Mouse (Mus musculus) kidney, postnatal 0 days (tissue): Measurements from ENCODE around the gene Slc13a2. TPM values are rescaled to one million over a fixed set of nuclear protein-coding genes. Genes with fewer than 3 reads are reported as not detected.

Experiments
- ATAC-seq: fragments of 200-750 bp; cut with Nextera tagmentation; replicated peaks from 2 replicates; pipeline ENCODE4 v1.8.0; 2017; ENCODE audit warnings: low read depth, moderate number of reproducible peaks, moderate TSS enrichment, moderate library complexity; ENCODE audit not compliant: low FRiP score
- DNase-seq: peaks from one replicate; pipeline ENCODE4 v3.0.0-alpha.2; 2016; ENCODE audit warnings: low spot score
- H3K27ac ChIP-seq: fragments of 300-500 bp; sonication (generic); 2 replicates; pipeline ENCODE4 v1.5.1; 2014; ENCODE audit warnings: mild to moderate bottlenecking
- H3K27me3 ChIP-seq: fragments of 300-500 bp; sonication (generic); 2 replicates; pipeline ENCODE4 v1.6.1; 2014; ENCODE audit warnings: low read length, mixed read lengths; ENCODE audit not compliant: insufficient read depth
- H3K36me3 ChIP-seq: fragments of 300-500 bp; sonication (generic); 2 replicates; pipeline ENCODE4 v1.6.1; 2014; ENCODE audit warnings: low read length, mixed read lengths; ENCODE audit not compliant: insufficient read depth
- H3K4me1 ChIP-seq: fragments of 300-500 bp; sonication (generic); replicated peaks from 2 replicates; pipeline ENCODE4 v1.6.1; 2014; ENCODE audit warnings: antibody characterized with exemption, low read length, mixed read lengths; ENCODE audit not compliant: insufficient read depth
- H3K4me2 ChIP-seq: fragments of 300-500 bp; sonication (generic); 2 replicates; pipeline ENCODE4 v1.6.1; 2014; ENCODE audit warnings: mild to moderate bottlenecking, low read length, moderate library complexity, mixed read lengths
- H3K4me3 ChIP-seq: fragments of 300-500 bp; sonication (generic); replicated peaks from 2 replicates; pipeline ENCODE4 v1.5.1; 2014; ENCODE audit warnings: low read depth, low read length
- H3K9ac ChIP-seq: fragments of 300-500 bp; sonication (generic); 2 replicates; pipeline ENCODE4 v1.6.1; 2014; ENCODE audit warnings: low read depth, low read length
- H3K9me3 ChIP-seq: fragments of 300-500 bp; sonication (generic); replicated peaks from 2 replicates; pipeline ENCODE4 v1.6.1; 2016; ENCODE audit warnings: low read length, inconsistent platforms, mixed read lengths
- CTCF ChIP-seq: IDR thresholded peaks from 2 replicates; pipeline ENCODE4 v1.5.1; 2016; ENCODE audit warnings: antibody characterized with exemption, low read depth, mild to moderate bottlenecking, moderate library complexity
- WGBS: fragments of 180-500 bp; shearing (Covaris S2); extraction: QIAGEN DNeasy Blood & Tissue Kit; methylation state at CpG from one replicate; pipeline ENCODE4 v1.1.7; 2014; 5-methylcytosine and 5-hydroxymethylcytosine counted together
- polyA plus RNA-seq: library from polyadenylated mRNA; unstranded; fragments of >200 nt; fragmentation: Nextera tagmentation; extraction: Ambion mirVana; gene quantifications from 2 replicates; pipeline ENCODE4 v1.2.1, GENCODE M21; 2015

The Slc13a2 gene
- polyA plus RNA-seq, 1 experiment from 2014 or later = 6.6 TPM

GRCm38 (mm10) chr11:78455308-78455707 is 33.3 kb upstream of the Slc13a2 start:
- no peaks in the 10 kb centered on the region for H3K36me3 ChIP-seq
- no peaks in the 10 kb centered on the region for H3K4me1 ChIP-seq
- H3K27me3 ChIP-seq = no peaks in the 10 kb centered on the region
- WGBS = 39% methylated on average over 5 of the region's 5 CpGs
- peak; percentile 72 for TF ChIP-seq CTCF
- H3K4me3 ChIP-seq = no peak overlapping the region
- DNase-seq (peak; percentile 40), ATAC-seq (no peak)
- no peak overlapping the region for H3K9ac ChIP-seq
- no peaks in the 10 kb centered on the region for H3K9me3 ChIP-seq
- no peak overlapping the region for H3K27ac ChIP-seq
- H3K4me2 ChIP-seq = no peak overlapping the region

GRCm38 (mm10) chr11:78454276-78454675 is 32.3 kb upstream of the Slc13a2 start:
- H3K36me3 ChIP-seq = no peaks in the 10 kb centered on the region

GRCm38 (mm10) chr11:78453675-78454074 is 31.7 kb upstream of the Slc13a2 start:
- 19% methylated on average over 4 of the region's 4 CpGs for WGBS

More at GRCm38 (mm10) chr11:78454276-78454675, 32.3 kb upstream of the Slc13a2 start:
- Histone ChIP-seq H3K4me1 (no peaks in the 10 kb centered on the region), H3K27ac (no peak overlapping the region), H3K9me3 (no peaks in the 10 kb centered on the region), H3K4me2 (no peak overlapping the region), H3K27me3 (no peaks in the 10 kb centered on the region), H3K9ac (no peak overlapping the region), H3K4me3 (no peak overlapping the region)
- DNase-seq (no peak), ATAC-seq (no peak)
- WGBS = 75% methylated on average over 7 of the region's 7 CpGs
- TF ChIP-seq CTCF = no peak

GRCm38 (mm10) chr11:78450337-78450736 is 28.3 kb upstream of the Slc13a2 start:
- Histone ChIP-seq H3K4me3 (no peak overlapping the region), H3K27ac (no peak overlapping the region), H3K4me1 (no peaks in the 10 kb centered on the region), H3K9me3 (no peaks in the 10 kb centered on the region), H3K9ac (no peak overlapping the region), H3K27me3 (no peaks in the 10 kb centered on the region), H3K4me2 (no peak overlapping the region), H3K36me3 (no peaks in the 10 kb centered on the region)
- ATAC-seq (no peak), DNase-seq (no peak)
- 29% methylated on average over 2 of the region's 2 CpGs for WGBS
- TF ChIP-seq CTCF = no peak

More at GRCm38 (mm10) chr11:78453675-78454074, 31.7 kb upstream of the Slc13a2 start:
- no peaks in the 10 kb centered on the region for H3K4me1 ChIP-seq
- H3K9ac ChIP-seq = no peak overlapping the region
- peak; percentile 99 for TF ChIP-seq CTCF
- H3K27me3 ChIP-seq = no peaks in the 10 kb centered on the region
- no peak overlapping the region for H3K4me2 ChIP-seq
- peak; percentile 75 for DNase-seq
- no peak for ATAC-seq
- no peak overlapping the region for H3K4me3 ChIP-seq
- no peak overlapping the region for H3K27ac ChIP-seq
- H3K9me3 ChIP-seq = no peaks in the 10 kb centered on the region
- H3K36me3 ChIP-seq = no peaks in the 10 kb centered on the region

- H3K4me1 ChIP-seq = no peaks in the 10 kb centered on the region
- no peaks in the 10 kb centered on the region for H3K36me3 ChIP-seq
- no peaks in the 10 kb centered on the region for H3K9me3 ChIP-seq
- WGBS = 93% methylated on average over 1 of the region's 1 CpGs
- ATAC-seq (no peak), DNase-seq (no peak)
- H3K4me3 ChIP-seq = no peak overlapping the region
- H3K9ac ChIP-seq = no peak overlapping the region
- no peak overlapping the region for H3K4me2 ChIP-seq
- no peaks in the 10 kb centered on the region for H3K27me3 ChIP-seq
- H3K27ac ChIP-seq = no peak overlapping the region
- no peak for TF ChIP-seq CTCF
Observed at GRCm38 (mm10) chr11:78448242-78448641, 26.2 kb upstream of the Slc13a2 start.

- no peak for TF ChIP-seq CTCF
- WGBS = 73% methylated on average over 3 of the region's 3 CpGs
- H3K9me3 ChIP-seq = no peaks in the 10 kb centered on the region
- no peaks in the 10 kb centered on the region for H3K36me3 ChIP-seq
- no peak for ATAC-seq
- H3K27me3 ChIP-seq = no peaks in the 10 kb centered on the region
- DNase-seq = no peak
- no peak overlapping the region for H3K27ac ChIP-seq
- no peak overlapping the region for H3K9ac ChIP-seq
- no peak overlapping the region for H3K4me3 ChIP-seq
- H3K4me1 ChIP-seq = no peaks in the 10 kb centered on the region
- no peak overlapping the region for H3K4me2 ChIP-seq
Observed at GRCm38 (mm10) chr11:78447168-78447567, 25.2 kb upstream of the Slc13a2 start.

GRCm38 (mm10) chr11:78443115-78443514 is 21.1 kb upstream of the Slc13a2 start:
- TF ChIP-seq CTCF = no peak
- Histone ChIP-seq H3K4me2 (no peak overlapping the region), H3K27ac (no peak overlapping the region), H3K9me3 (no peaks in the 10 kb centered on the region), H3K9ac (no peak overlapping the region), H3K36me3 (no peaks in the 10 kb centered on the region), H3K4me1 (no peaks in the 10 kb centered on the region), H3K27me3 (no peaks in the 10 kb centered on the region), H3K4me3 (no peak overlapping the region)
- WGBS = 81% methylated on average over 5 of the region's 5 CpGs
- no peak for DNase-seq
- no peak for ATAC-seq
